Comparison of ENCODE assay signal across 10 mouse cellular contexts in the genomic region with DNA sequence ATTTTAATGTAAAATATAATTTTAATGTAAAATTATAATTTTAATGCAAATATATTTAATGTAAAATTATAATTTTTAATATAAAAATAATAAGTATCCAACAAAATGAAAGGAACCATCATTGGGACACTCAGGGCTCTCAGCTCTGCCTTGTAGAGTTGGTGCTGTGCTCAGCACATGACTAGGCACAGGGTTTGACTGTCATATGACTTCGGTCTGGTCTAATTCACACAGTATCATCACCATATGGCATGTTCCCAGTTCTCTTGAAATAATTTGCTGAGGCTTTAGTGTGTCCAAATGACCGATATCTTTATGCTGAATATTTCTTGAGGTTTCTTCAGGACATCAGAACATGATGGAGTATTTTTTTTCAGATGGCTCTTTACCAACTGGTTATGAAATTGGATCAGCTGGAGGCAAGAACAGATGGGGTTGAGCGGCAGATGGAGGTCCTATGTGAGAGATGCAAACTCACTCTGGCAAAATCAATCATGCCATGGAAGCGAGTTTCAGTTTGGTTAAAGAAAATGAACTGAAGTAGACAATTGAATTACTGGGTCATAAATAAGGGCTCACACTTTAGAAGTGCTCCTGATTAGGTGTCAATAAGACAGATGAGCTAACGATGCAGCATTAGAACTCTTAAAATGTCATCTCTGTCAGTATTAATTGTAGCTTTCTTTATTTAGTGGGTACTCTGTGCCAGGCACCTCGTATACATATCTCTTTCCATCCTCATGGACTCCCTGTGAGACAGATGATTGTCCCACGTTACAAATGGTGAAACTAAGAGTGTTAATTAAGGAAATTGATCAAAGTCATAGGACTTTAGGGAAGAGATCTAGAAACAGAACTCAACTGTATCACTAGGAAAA.
A peak's percentile ranks its signal among the peaks of the same experiment; 100 is the strongest.
DNase-seq lines count a peak whose midpoint lies in the region; ATAC-seq lines count a peak whose summit lies in the region.
"Had no signal": no experiment of that assay in that cellular context is flagged by ENCODE, and none has a peak within 500 bp of the region (broad histone marks: within the 10 kb centered on the region; RNA-seq: fewer than 3 reads in every experiment).

No protein-coding gene starts in this region.

- no peak for ATAC-seq in inflammation-experienced regulatory T-cells, adult 6 months

- DNase-seq in cerebellum, adult 11-12 months = peak; percentile 73
- DNase-seq in embryo, embryonic 10.5 days (ENCODE audit: low spot score) = peak; percentile 21
- peak; percentile 50 to 89 for DNase-seq in layer of hippocampus, adult 18-20 months (ENCODE audit: low spot score in 2 of 2)
- peak; percentile 29 for DNase-seq in mesoderm, embryonic 11.5 days (ENCODE audit: low read depth, low spot score)
- DNase-seq in urinary bladder, postnatal 25 days (ENCODE audit: low spot score) = no peak
- DNase-seq in Muller cell, postnatal 12 days (ENCODE audit: inconsistent ontology term) = no peak
- no peak for DNase-seq in gastrocnemius, postnatal 10 days
- DNase-seq: heart, postnatal 36 days; thymus, postnatal 25 days had no signal

Comparison
In these comparisons a context has a peak if more than half of its experiments do, and no peak if none do; other contexts are left out.
1. DNase-seq: peak in cerebellum, adult 11-12 months (single experiment), embryo, embryonic 10.5 days (single experiment), layer of hippocampus, adult 18-20 months (2 of 2) and mesoderm, embryonic 11.5 days (single experiment); none in urinary bladder, postnatal 25 days (single experiment), Muller cell, postnatal 12 days (single experiment) and gastrocnemius, postnatal 10 days (single experiment).